Mouse (Mus musculus) heart, embryonic 14.5 days (tissue): ENCODE results near the gene Dnajb5. TPM values are rescaled to one million over a fixed set of nuclear protein-coding genes. Genes with fewer than 3 reads are reported as not detected.

ENCODE experiments used
- ATAC-seq: fragments of 200-750 bp; cut with Nextera tagmentation; 2 replicates; pipeline ENCODE4 v1.8.0; 2017; ENCODE audit warnings: low read depth, moderate TSS enrichment; ENCODE audit not compliant: insufficient number of reproducible peaks, insufficient read depth, low FRiP score
- H3K27ac ChIP-seq, 2 experiments: fragments of 200-500 bp in 1 of 2; fragments of 300-500 bp in 1 of 2; sonication (generic) in 1 of 2; replicated peaks in 1 of 2; 2 replicates each; pipeline ENCODE4 v1.5.1; 2012 to 2014; ENCODE audit warnings: low read depth in 2 of 2, low read length in 2 of 2, control low read depth in 1 of 2, mild to moderate bottlenecking in 1 of 2, mixed read lengths in 1 of 2; ENCODE audit not compliant: control insufficient read depth in 1 of 2, insufficient read depth in 1 of 2
- H3K27me3 ChIP-seq: fragments of 300-500 bp; sonication (generic); 2 replicates; pipeline ENCODE4 v1.6.1; 2014; ENCODE audit warnings: mild to moderate bottlenecking, low read length, control low read depth; ENCODE audit not compliant: control insufficient read depth, insufficient read depth
- H3K36me3 ChIP-seq: fragments of 300-500 bp; sonication (generic); 2 replicates; pipeline ENCODE4 v1.6.1; 2014; ENCODE audit warnings: mild to moderate bottlenecking, control low read depth, low read length, mixed read lengths; ENCODE audit not compliant: control insufficient read depth, insufficient read depth
- H3K4me1 ChIP-seq, 2 experiments: fragments of 200-500 bp in 1 of 2; fragments of 300-500 bp in 1 of 2; sonication (generic) in 1 of 2; 2 replicates each; pipeline ENCODE4 v1.6.1; 2012 to 2014; ENCODE audit warnings: low read length in 2 of 2, control low read depth in 1 of 2, mixed read lengths in 1 of 2; ENCODE audit not compliant: control insufficient read depth in 2 of 2, insufficient read depth in 2 of 2
- H3K4me2 ChIP-seq: fragments of 300-500 bp; sonication (generic); 2 replicates; pipeline ENCODE4 v1.6.1; 2014; ENCODE audit warnings: mild to moderate bottlenecking, low read length
- H3K4me3 ChIP-seq, 2 experiments: fragments of 200-500 bp in 1 of 2; fragments of 300-500 bp in 1 of 2; sonication (generic) in 1 of 2; 2 replicates each; pipeline ENCODE4 v1.5.1; 2012 to 2014; ENCODE audit warnings: low read length in 2 of 2, mild to moderate bottlenecking in 2 of 2, control low read depth in 1 of 2, low read depth in 1 of 2, moderate library complexity in 1 of 2; ENCODE audit not compliant: control insufficient read depth in 1 of 2, insufficient read depth in 1 of 2
- H3K9ac ChIP-seq: fragments of 300-500 bp; sonication (generic); 2 replicates; pipeline ENCODE4 v1.6.1; 2014; ENCODE audit warnings: mild to moderate bottlenecking, low read length
- H3K9me3 ChIP-seq: fragments of 300-500 bp; sonication (generic); 2 replicates; pipeline ENCODE4 v1.6.1; 2016; ENCODE audit warnings: low read length, control low read depth; ENCODE audit not compliant: control insufficient read depth
- WGBS: fragments of 180-500 bp; shearing (Covaris S2); extraction: QIAGEN DNeasy Blood & Tissue Kit; methylation state at CpG from one replicate; pipeline ENCODE4 v1.1.7; 2014; 5-methylcytosine and 5-hydroxymethylcytosine counted together
- polyA plus RNA-seq: library from polyadenylated mRNA; unstranded; fragments of >200 nt; fragmentation: Nextera tagmentation; extraction: Ambion mirVana; gene quantifications from 2 replicates; pipeline ENCODE4 v1.2.1, GENCODE M21; 2014

Dnajb5 gene
- polyA plus RNA-seq, 1 experiment from 2014 or later, result 18.3 TPM

GRCm38 (mm10) chr4:42950065-42950558 is 498 bp downstream of the Dnajb5 start:
- Histone ChIP-seq H3K4me2 (peak overlapping the region; percentile 89), H3K4me3 (peak overlapping the region; percentile 76 to 84), H3K36me3 (peaks cover 7% of the 10 kb centered on the region; the same call in 1 of the 2 replicates), H3K27me3 (peaks cover 11% of the 10 kb centered on the region; the same call in 1 of the 2 replicates), H3K9me3 (no peaks in the 10 kb centered on the region), H3K9ac (peak overlapping the region; percentile 97), H3K27ac (peak overlapping the region; percentile 92 to 96), H3K4me1 (peaks cover 40 to 46% of the 10 kb centered on the region in 2 experiments)
- under 1% methylated on average over 20 of the region's 27 CpGs for WGBS
- peak; percentile 74 for ATAC-seq

- Histone ChIP-seq H3K27ac (peak overlapping the region; percentile 96 to 99), H3K27me3 (peaks cover 9% of the 10 kb centered on the region; the same call in 1 of the 2 replicates), H3K9me3 (no peaks in the 10 kb centered on the region), H3K4me1 (peaks cover 40 to 46% of the 10 kb centered on the region in 2 experiments), H3K36me3 (peaks cover 15% of the 10 kb centered on the region), H3K4me2 (peak overlapping the region; percentile 89), H3K4me3 (peak overlapping the region in 1 of 2 experiments; percentile 76; a peak in 3 of 4 replicates), H3K9ac (peak overlapping the region; percentile 97)
- no peak for ATAC-seq
- 57% methylated on average over 11 of the region's 11 CpGs for WGBS
These were observed 1.9 kb downstream of the Dnajb5 start for GRCm38 (mm10) chr4:42951206-42952195.

- Histone ChIP-seq H3K9ac (peak overlapping the region; percentile 97), H3K4me1 (peaks cover 40 to 46% of the 10 kb centered on the region in 2 experiments), H3K27me3 (0 out of 2 replicates have a peak, but pooled peaks cover 4% of the 10 kb centered on the region), H3K9me3 (no peaks in the 10 kb centered on the region), H3K4me2 (peak overlapping the region; percentile 89), H3K36me3 (peaks cover 25% of the 10 kb centered on the region), H3K4me3 (no peak overlapping the region), H3K27ac (peak overlapping the region; percentile 96 to 99)
- no peak for ATAC-seq
- WGBS, result 81% methylated on average over 7 of the region's 7 CpGs
These were observed 2.9 kb downstream of the Dnajb5 start for GRCm38 (mm10) chr4:42952563-42952962.

GRCm38 (mm10) chr4:42953435-42954094 is 4.0 kb downstream of the Dnajb5 start:
- Histone ChIP-seq H3K9ac (peak overlapping the region; percentile 97), H3K27me3 (no peaks in the 10 kb centered on the region), H3K27ac (peak overlapping the region; percentile 96 to 99), H3K4me3 (peak overlapping the region; percentile 5 to 18; a peak in 2 of 4 replicates), H3K4me2 (peak overlapping the region; percentile 89), H3K4me1 (peaks cover 40 to 52% of the 10 kb centered on the region in 2 experiments), H3K9me3 (no peaks in the 10 kb centered on the region), H3K36me3 (peaks cover 33% of the 10 kb centered on the region)
- peak; percentile 54 for ATAC-seq
- WGBS, result 18% methylated on average over 10 of the region's 10 CpGs

GRCm38 (mm10) chr4:42954297-42954696 is 4.7 kb downstream of the Dnajb5 start:
- peak overlapping the region; percentile 96 to 99 for H3K27ac ChIP-seq
- H3K36me3 ChIP-seq, result peaks cover 33% of the 10 kb centered on the region
- H3K9ac ChIP-seq, result peak overlapping the region; percentile 97
- peaks cover 43 to 53% of the 10 kb centered on the region in 2 experiments for H3K4me1 ChIP-seq
- peak overlapping the region; percentile 89 for H3K4me2 ChIP-seq
- no peaks in the 10 kb centered on the region for H3K9me3 ChIP-seq
- 0 out of 4 replicates have a peak overlapping the region, but pooled peaks of 1 of the 2 experiments have one; percentile 5 for H3K4me3 ChIP-seq
- WGBS, result 10% methylated on average over 10 of the region's 10 CpGs
- H3K27me3 ChIP-seq, result no peaks in the 10 kb centered on the region
- no peak for ATAC-seq

GRCm38 (mm10) chr4:42955200-42955599 is 5.6 kb downstream of the Dnajb5 start:
- 87% methylated on average over 3 of the region's 3 CpGs for WGBS

GRCm38 (mm10) chr4:42956581-42956980 is 7.0 kb downstream of the Dnajb5 start:
- Histone ChIP-seq H3K27ac (no peak overlapping the region), H3K9me3 (no peaks in the 10 kb centered on the region), H3K36me3 (peaks cover 33% of the 10 kb centered on the region), H3K4me1 (peaks cover 40 to 49% of the 10 kb centered on the region in 2 experiments), H3K4me3 (no peak overlapping the region), H3K4me2 (no peak overlapping the region), H3K9ac (no peak overlapping the region), H3K27me3 (no peaks in the 10 kb centered on the region)
- ATAC-seq, result no peak
- WGBS, result 91% methylated on average over 17 of the region's 17 CpGs

More at GRCm38 (mm10) chr4:42955200-42955599, 5.6 kb downstream of the Dnajb5 start:
- no peak overlapping the region for H3K4me3 ChIP-seq
- H3K36me3 ChIP-seq, result peaks cover 33% of the 10 kb centered on the region
- H3K27ac ChIP-seq, result 0 out of 4 replicates have a peak overlapping the region, but pooled peaks of 1 of the 2 experiments have one; percentile 96
- peak overlapping the region; percentile 97; the same call in 1 of the 2 replicates for H3K9ac ChIP-seq
- peaks cover 50 to 62% of the 10 kb centered on the region in 2 experiments for H3K4me1 ChIP-seq
- H3K9me3 ChIP-seq, result no peaks in the 10 kb centered on the region
- H3K4me2 ChIP-seq, result no peak overlapping the region
- ATAC-seq, result no peak
- H3K27me3 ChIP-seq, result no peaks in the 10 kb centered on the region
